Mouse (Mus musculus) liver, embryonic 14.5 days (tissue): Measurements from ENCODE around the gene Fnip2. TPM values are rescaled to one million over a fixed set of nuclear protein-coding genes. Genes with fewer than 3 reads are reported as not detected.

Source experiments
- ATAC-seq: fragments of 200-750 bp; cut with Nextera tagmentation; 2 replicates; pipeline ENCODE4 v1.8.0; 2017; ENCODE audit warnings: moderate number of reproducible peaks, mild to moderate bottlenecking, moderate library complexity; ENCODE audit not compliant: insufficient read depth
- DNase-seq, 3 experiments: peaks; one replicate each; pipeline ENCODE4 v3.0.0-alpha.2; 2012 to 2013; ENCODE audit warnings: low read depth in 3 of 3, low spot score in 3 of 3
- H3K27ac ChIP-seq: fragments of 300-500 bp; sonication (generic); 2 replicates; pipeline ENCODE4 v1.5.1; 2014; ENCODE audit warnings: moderate library complexity, mild to moderate bottlenecking, control low read depth, inconsistent platforms
- H3K27me3 ChIP-seq: fragments of 300-500 bp; sonication (generic); 2 replicates; pipeline ENCODE4 v1.6.1; 2014; ENCODE audit warnings: mild to moderate bottlenecking, low read length, moderate library complexity; ENCODE audit not compliant: control insufficient read depth, insufficient read depth
- H3K36me3 ChIP-seq: fragments of 300-500 bp; sonication (generic); replicated peaks from 2 replicates; pipeline ENCODE4 v1.6.1; 2014; ENCODE audit warnings: low read depth; ENCODE audit not compliant: control insufficient read depth, insufficient read depth
- H3K4me1 ChIP-seq, 2 experiments: fragments of 200-500 bp in 1 of 2; fragments of 300-500 bp in 1 of 2; sonication (generic) in 1 of 2; replicated peaks; 2 replicates each; pipeline ENCODE4 v1.6.1; 2012 to 2014; ENCODE audit warnings: antibody characterized with exemption in 1 of 2, inconsistent platforms in 1 of 2, low read length in 1 of 2; ENCODE audit not compliant: control insufficient read depth in 2 of 2, insufficient read depth in 2 of 2
- H3K4me2 ChIP-seq: fragments of 300-500 bp; sonication (generic); 2 replicates; pipeline ENCODE4 v1.6.1; 2014; ENCODE audit warnings: low read depth, mild to moderate bottlenecking, control low read depth, moderate library complexity
- H3K4me3 ChIP-seq, 2 experiments: fragments of 200-500 bp in 1 of 2; fragments of 300-500 bp in 1 of 2; sonication (generic) in 1 of 2; 2 replicates each; pipeline ENCODE4 v1.5.1; 2012 to 2014; ENCODE audit warnings: low read depth in 2 of 2, low read length in 2 of 2, mild to moderate bottlenecking in 2 of 2, control low read depth in 1 of 2, inconsistent platforms in 1 of 2, moderate library complexity in 1 of 2; ENCODE audit not compliant: insufficient read depth in 1 of 2
- H3K9ac ChIP-seq: fragments of 300-500 bp; sonication (generic); replicated peaks from 2 replicates; pipeline ENCODE4 v1.6.1; 2014; ENCODE audit warnings: mild to moderate bottlenecking, control low read depth, moderate library complexity
- H3K9me3 ChIP-seq: fragments of 300-500 bp; sonication (generic); 2 replicates; pipeline ENCODE4 v1.6.1; 2016; ENCODE audit warnings: low read length, mixed read lengths; ENCODE audit not compliant: control insufficient read depth
- CTCF ChIP-seq: IDR thresholded peaks from 2 replicates; pipeline ENCODE4 v1.5.1; 2016; ENCODE audit warnings: antibody characterized with exemption, low read depth, control low read depth
- EP300 ChIP-seq: IDR thresholded peaks from 2 replicates; pipeline ENCODE4 v1.6.1; 2016; ENCODE audit warnings: antibody characterized with exemption, low read depth
- WGBS: fragments of 180-500 bp; shearing (Covaris S2); extraction: QIAGEN DNeasy Blood & Tissue Kit; methylation state at CpG from one replicate; pipeline ENCODE4 v1.1.7; 2014; ENCODE audit not compliant: insufficient replicate concordance; 5-methylcytosine and 5-hydroxymethylcytosine counted together
- polyA plus RNA-seq, 2 experiments: library from polyadenylated mRNA; depleted of rRNA in 1 of 2; stranded (reverse) in 1 of 2; unstranded in 1 of 2; fragments of >200 nt; fragmentation: Nextera tagmentation in 1 of 2; extraction: Ambion mirVana in 1 of 2; gene quantifications; 2 replicates each; pipeline versions ENCODE4 v1.2.1 to v1.2.3; 2012 to 2014

The Fnip2 gene
- polyA plus RNA-seq, 2 experiments, result 3.5 to 5.9 TPM

- ATAC-seq (no peak), DNase-seq (no peak)
- no peak overlapping the region for H3K4me2 ChIP-seq
- TF ChIP-seq CTCF (no peak), EP300 (no peak)
- H3K4me3 ChIP-seq, result no peak overlapping the region
- peaks cover 7 to 10% of the 10 kb centered on the region in 2 experiments for H3K4me1 ChIP-seq
- no peaks in the 10 kb centered on the region; the same call in 1 of the 2 replicates for H3K36me3 ChIP-seq
- H3K9me3 ChIP-seq, result no peaks in the 10 kb centered on the region
- no peak overlapping the region for H3K9ac ChIP-seq
- 78% methylated on average over 6 of the region's 6 CpGs for WGBS
- H3K27ac ChIP-seq, result no peak overlapping the region
- H3K27me3 ChIP-seq, result no peaks in the 10 kb centered on the region
Measured at GRCm38 (mm10) chr3:79560555-79560954, 7.0 kb downstream of the Fnip2 start.

GRCm38 (mm10) chr3:79559773-79560045 lies 7.9 kb downstream of the Fnip2 start:
- no peaks in the 10 kb centered on the region; the same call in 1 of the 2 replicates for H3K36me3 ChIP-seq
- H3K27me3 ChIP-seq, result no peaks in the 10 kb centered on the region
- peaks cover under 1 to 2% of the 10 kb centered on the region in 2 experiments; a peak in 3 of 4 replicates for H3K4me1 ChIP-seq
- DNase-seq (no peak), ATAC-seq (no peak)
- H3K27ac ChIP-seq, result no peak overlapping the region
- no peak overlapping the region for H3K4me3 ChIP-seq
- WGBS, result 73% methylated on average over 5 of the region's 5 CpGs
- H3K9me3 ChIP-seq, result no peaks in the 10 kb centered on the region
- H3K9ac ChIP-seq, result no peak overlapping the region
- TF ChIP-seq CTCF, result no peak
- no peak for TF ChIP-seq EP300
- H3K4me2 ChIP-seq, result no peak overlapping the region

- TF ChIP-seq EP300, result no peak
- TF ChIP-seq CTCF, result no peak
- ATAC-seq, result no peak
Measured at GRCm38 (mm10) chr3:79559021-79559772, 8.4 kb downstream of the Fnip2 start.

GRCm38 (mm10) chr3:79555061-79555460 lies 12.5 kb downstream of the Fnip2 start:
- DNase-seq (no peak), ATAC-seq (no peak)
- Histone ChIP-seq H3K4me3 (no peak overlapping the region), H3K4me2 (no peak overlapping the region), H3K4me1 (peaks cover 0 to 1% of the 10 kb centered on the region in 2 experiments; a peak in 2 of 4 replicates), H3K9me3 (no peaks in the 10 kb centered on the region), H3K9ac (no peak overlapping the region), H3K27ac (no peak overlapping the region), H3K27me3 (no peaks in the 10 kb centered on the region), H3K36me3 (no peaks in the 10 kb centered on the region)
- 75% methylated on average over 6 of the region's 6 CpGs for WGBS
- TF ChIP-seq CTCF, result no peak
- TF ChIP-seq EP300, result no peak

More at GRCm38 (mm10) chr3:79559021-79559772, 8.4 kb downstream of the Fnip2 start:
- no peak overlapping the region for H3K4me3 ChIP-seq
- H3K4me1 ChIP-seq, result 0 out of 4 replicates have a peak, but pooled peaks cover 0 to 1% of the 10 kb centered on the region in 2 experiments
- H3K27ac ChIP-seq, result no peak overlapping the region
- no peak overlapping the region for H3K9ac ChIP-seq
- no peak overlapping the region for H3K4me2 ChIP-seq
- no peaks in the 10 kb centered on the region for H3K9me3 ChIP-seq
- no peaks in the 10 kb centered on the region for H3K27me3 ChIP-seq
- DNase-seq, result no peak
- 71% methylated on average over 9 of the region's 9 CpGs for WGBS
- no peaks in the 10 kb centered on the region; the same call in 1 of the 2 replicates for H3K36me3 ChIP-seq

- Histone ChIP-seq H3K27me3 (no peaks in the 10 kb centered on the region), H3K27ac (no peak overlapping the region), H3K4me3 (no peak overlapping the region), H3K4me1 (peaks cover 0 to 2% of the 10 kb centered on the region in 2 experiments; a peak in 2 of 4 replicates), H3K4me2 (no peak overlapping the region), H3K36me3 (no peaks in the 10 kb centered on the region), H3K9me3 (no peaks in the 10 kb centered on the region), H3K9ac (no peak overlapping the region)
- 85% methylated on average over 3 of the region's 3 CpGs for WGBS
- TF ChIP-seq EP300, result no peak
- TF ChIP-seq CTCF, result no peak
- DNase-seq (no peak), ATAC-seq (no peak)
Measured at GRCm38 (mm10) chr3:79553779-79554178, 13.8 kb downstream of the Fnip2 start.
